Mouse (Mus musculus) layer of hippocampus, postnatal 14 days (tissue): Measurements from ENCODE around the gene Olfr1306. TPM values are rescaled to one million over a fixed set of nuclear protein-coding genes. Genes with fewer than 3 reads are reported as not detected.

Source experiments
- DNase-seq, 2 experiments: peaks; one replicate each; pipeline ENCODE4 v3.0.0; 2021 to 2022; ENCODE audit warnings: low spot score in 2 of 2, mixed read lengths in 1 of 2
- long read RNA-seq, 2 experiments: library from polyadenylated mRNA; stranded (forward); transcript quantifications; one replicate each; pipeline ENCODE4 v2.0.0; 2021
- total RNA-seq, 2 experiments: library from RNA; stranded (reverse); gene quantifications; 2 replicates each; pipeline ENCODE4 v1.2.3; 2021

Olfr1306 gene
- total RNA-seq = not detected
- long read RNA-seq, experiment 1 = 0 reads
- long read RNA-seq, experiment 2 = 0 reads

DNA sequence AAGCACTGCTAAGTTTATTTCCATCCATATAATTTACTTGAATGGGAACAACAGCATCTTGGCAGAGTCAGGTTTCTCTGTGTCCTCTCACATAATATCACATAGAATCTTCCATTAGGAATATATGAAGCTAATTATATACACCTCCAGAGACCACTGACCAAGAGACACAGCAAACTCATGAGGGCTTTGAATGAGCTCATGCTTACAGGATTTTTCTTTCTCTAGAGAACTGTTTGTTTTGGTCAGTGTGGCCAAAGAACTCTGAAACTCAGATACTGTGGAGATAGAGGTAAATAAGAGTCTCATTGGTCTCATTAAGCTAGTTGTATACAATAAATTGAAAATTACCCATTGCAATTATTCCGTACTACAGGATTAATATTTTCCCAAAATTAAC is at the start of gene Olfr1306:
TSS of gene Olfr1306 (minus strand) at position 101 of the 400 bp plus-strand sequence.
- DNase-seq = no peak

DNA sequence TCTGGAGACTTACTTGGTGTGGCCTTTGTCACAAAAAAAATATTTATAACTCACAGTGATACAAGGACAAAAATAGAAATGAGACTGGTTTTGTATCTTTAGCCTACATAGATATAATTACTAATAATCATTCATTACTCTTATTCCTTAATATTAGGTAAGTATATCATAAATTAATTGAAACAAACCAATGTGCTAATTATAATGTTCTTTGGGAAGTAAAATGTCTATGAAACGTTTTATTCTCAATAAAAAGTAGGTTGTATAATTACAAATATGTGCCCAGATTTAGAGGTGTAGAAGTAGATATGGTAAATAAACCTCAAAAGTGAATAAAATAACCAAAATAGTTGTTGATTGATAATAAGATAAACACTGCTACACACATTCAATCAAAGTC is 48.8 kb upstream of the Olfr1306 start, which contains the start of gene Olfr1308:
TSS of gene Olfr1308 (minus strand) at position 101 of the 400 bp plus-strand sequence.
- no peak for DNase-seq

DNA sequence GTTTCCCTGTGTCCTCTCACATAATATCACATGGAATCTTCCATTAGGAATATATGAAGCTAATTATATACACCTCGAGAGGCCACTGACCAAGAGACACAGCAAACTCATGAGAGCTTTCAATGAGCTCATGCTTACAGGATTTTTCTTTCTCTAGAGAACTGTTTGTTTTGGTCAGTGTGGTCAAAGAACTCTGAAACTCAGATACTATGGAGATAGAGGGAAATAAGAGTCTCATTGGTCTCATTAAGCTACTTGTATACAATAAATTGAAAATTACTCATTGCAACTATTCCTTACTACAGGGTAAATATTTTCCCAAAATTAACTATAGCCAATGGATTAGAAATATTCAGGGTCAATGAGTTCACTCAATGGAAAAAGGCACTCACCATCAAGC is 33.3 kb upstream of the Olfr1306 start, which contains the start of gene Olfr1307:
TSS of gene Olfr1307 (minus strand) at position 101 of the 400 bp plus-strand sequence.
- no peak for DNase-seq

DNA sequence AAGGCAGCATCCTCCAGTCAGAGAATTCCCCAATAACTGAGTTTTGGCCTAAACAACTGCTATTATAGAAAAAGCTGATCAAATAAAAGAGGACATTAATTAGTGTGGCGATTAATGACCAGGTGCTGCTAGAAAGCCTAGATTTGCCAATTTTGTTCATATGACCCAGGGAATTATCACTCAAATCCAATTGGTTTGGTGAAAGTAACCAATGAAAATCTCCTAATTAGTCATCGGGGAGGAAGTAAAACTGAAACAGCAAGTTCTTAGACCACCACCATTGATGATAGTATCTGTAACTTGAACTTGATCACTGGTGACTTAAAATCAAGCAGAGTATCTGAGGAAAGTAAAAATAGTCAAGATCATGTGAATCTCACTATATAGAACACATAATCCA is 39.0 kb downstream of the Olfr1306 start, which contains the start of gene Olfr1305:
TSS of gene Olfr1305 (minus strand) at position 101 of the 400 bp plus-strand sequence.
- DNase-seq = no peak

Other genes with a start within 250 kb of the Olfr1306 start
- gene Olfr1301, start 165.3 kb downstream of the Olfr1306 start, total RNA-seq = not detected
- not detected for gene Olfr1302, start 138.8 kb downstream of the Olfr1306 start, total RNA-seq
- gene Olfr1303, start 95.9 kb downstream of the Olfr1306 start, total RNA-seq = not detected
- not detected for gene Olfr1305, start 39.1 kb downstream of the Olfr1306 start, total RNA-seq
- gene Olfr1307, start 33.2 kb upstream of the Olfr1306 start, total RNA-seq = under 1 TPM; 0.05 to 0.07 TPM
- gene Olfr1308, start 48.7 kb upstream of the Olfr1306 start, total RNA-seq = not detected
- not detected for gene Olfr1309, start 74.0 kb upstream of the Olfr1306 start, total RNA-seq
- gene Olfr1310, start 96.4 kb upstream of the Olfr1306 start, total RNA-seq = not detected
- gene Olfr1311, start 108.1 kb upstream of the Olfr1306 start, total RNA-seq = not detected
- gene Olfr1312, start 134.0 kb upstream of the Olfr1306 start, total RNA-seq = not detected
- not detected for gene Olfr1313, start 161.6 kb upstream of the Olfr1306 start, total RNA-seq
- not detected for gene Olfr1314, start 180.5 kb upstream of the Olfr1306 start, total RNA-seq
- not detected for gene Olfr1315-ps1, start 199.2 kb upstream of the Olfr1306 start, total RNA-seq
- not detected for gene Olfr1316, start 218.7 kb upstream of the Olfr1306 start, total RNA-seq
- gene Olfr1317, start 224.1 kb upstream of the Olfr1306 start, total RNA-seq = not detected
- not detected for gene Olfr1318, start 237.9 kb upstream of the Olfr1306 start, total RNA-seq